In the genomic region with DNA sequence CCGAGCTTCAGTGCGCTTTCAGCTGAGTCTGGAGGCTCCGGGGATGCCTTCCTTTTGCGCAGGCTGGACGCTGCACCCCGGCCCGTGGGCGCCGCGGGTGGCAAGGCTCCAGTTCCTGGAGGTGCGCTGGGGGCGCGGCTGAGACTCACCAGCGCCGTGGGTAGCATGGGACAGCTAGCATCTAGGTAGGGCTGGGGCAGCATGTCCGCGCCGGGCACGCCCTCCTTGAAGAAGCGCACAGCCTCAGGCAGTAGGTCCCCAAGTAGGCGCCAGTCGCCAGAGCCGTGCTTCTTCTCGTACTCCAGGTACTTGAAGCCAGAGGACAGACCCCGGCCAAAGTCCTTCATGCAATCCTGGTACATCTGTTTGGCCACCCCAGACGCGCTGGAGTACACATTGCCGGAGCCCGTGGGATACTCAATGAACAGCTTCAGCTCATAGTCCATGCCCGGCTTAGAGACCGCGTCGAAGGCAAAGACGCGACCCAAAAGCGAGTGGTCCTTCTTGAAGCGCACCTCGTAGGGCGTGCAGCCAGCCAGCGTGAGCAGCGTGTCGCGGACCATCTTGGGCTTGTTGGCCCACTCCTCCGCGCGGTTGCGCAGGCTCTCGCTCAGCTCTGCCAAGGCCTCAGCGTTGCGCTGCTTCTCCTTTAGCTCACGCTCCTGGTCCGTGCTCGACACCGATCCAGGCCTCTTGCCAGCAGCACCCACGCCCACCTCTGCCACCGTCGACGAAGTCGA, we compare ENCODE assay signal across 8 mouse cellular contexts. TPM values are rescaled to one million over a fixed set of nuclear protein-coding genes. Genes with fewer than 3 reads are reported as not detected.
DNase-seq lines count a peak whose midpoint lies in the region; ATAC-seq and TF ChIP-seq lines count a peak whose summit lies in the region.

No protein-coding gene starts in this region.

- H3K9ac ChIP-seq in embryonic facial prominence, embryonic 13.5 days: peak overlapping the region; percentile 99
- peak overlapping the region; percentile 96 for H3K9ac ChIP-seq in heart, embryonic 14.5 days (ENCODE audit: low read length)
- H3K9ac ChIP-seq in kidney, postnatal 0 days (ENCODE audit: low read depth, low read length): peak overlapping the region; percentile 97
- H3K9ac ChIP-seq in lung, embryonic 14.5 days: peak overlapping the region; percentile 97

- WGBS in embryonic facial prominence, embryonic 13.5 days: under 1% methylated on average over 59 of the region's 59 CpGs
- WGBS in heart, embryonic 14.5 days: under 1% methylated on average over 59 of the region's 59 CpGs
- under 1% methylated on average over 59 of the region's 59 CpGs for WGBS in kidney, postnatal 0 days
- under 1% methylated on average over 59 of the region's 59 CpGs for WGBS in lung, embryonic 14.5 days

- no peaks in the 10 kb centered on the region for H3K27me3 ChIP-seq in E14TG2a.4 (ENCODE audit: insufficient read depth, low read length)
- H3K27me3 ChIP-seq in embryonic facial prominence, embryonic 13.5 days: no peaks in the 10 kb centered on the region
- no peaks in the 10 kb centered on the region for H3K27me3 ChIP-seq in heart, embryonic 14.5 days (ENCODE audit: control insufficient read depth, insufficient read depth, low read length)
- H3K27me3 ChIP-seq in kidney, postnatal 0 days (ENCODE audit: insufficient read depth, low read length): no peaks in the 10 kb centered on the region
- 0 out of 2 replicates have a peak, but pooled peaks cover 3% of the 10 kb centered on the region for H3K27me3 ChIP-seq in lung, embryonic 14.5 days (ENCODE audit: insufficient read depth, low read length)

- TF ChIP-seq CTCF in E14TG2a.4 (conservative IDR thresholded peaks at IDR 0.05; ENCODE audit: low read length): no peak
- no peak for TF ChIP-seq CTCF in kidney, postnatal 0 days (IDR thresholded peaks at IDR 0.05; ENCODE audit: low read depth)
- no peak for TF ChIP-seq CTCF in lung, embryonic 14.5 days (IDR thresholded peaks at IDR 0.05; ENCODE audit: low read depth)

- H3K9me3 ChIP-seq in E14TG2a.4 (ENCODE audit: low read length): peaks cover 13% of the 10 kb centered on the region
- no peaks in the 10 kb centered on the region for H3K9me3 ChIP-seq in embryonic facial prominence, embryonic 13.5 days
- H3K9me3 ChIP-seq in heart, embryonic 14.5 days (ENCODE audit: control insufficient read depth, low read length): no peaks in the 10 kb centered on the region
- H3K9me3 ChIP-seq in kidney, postnatal 0 days (replicated peaks; ENCODE audit: low read length): no peaks in the 10 kb centered on the region
- no peaks in the 10 kb centered on the region for H3K9me3 ChIP-seq in lung, embryonic 14.5 days (ENCODE audit: low read depth, low read length)

- no peak for ATAC-seq in embryonic facial prominence, embryonic 13.5 days (ENCODE audit: insufficient number of reproducible peaks, insufficient read depth, low FRiP score, low TSS enrichment, low read depth)
- ATAC-seq in heart, embryonic 14.5 days (ENCODE audit: insufficient number of reproducible peaks, insufficient read depth, low FRiP score, low read depth): no peak
- peak; percentile 3; the same call in 1 of the 2 replicates for ATAC-seq in kidney, postnatal 0 days (replicated peaks; ENCODE audit: low FRiP score, low read depth)
- no peak for ATAC-seq in lung, embryonic 14.5 days (ENCODE audit: insufficient read depth)

- H3K27ac ChIP-seq in embryonic facial prominence, embryonic 13.5 days: peak overlapping the region; percentile 100
- H3K27ac ChIP-seq in heart, embryonic 14.5 days (replicated peaks in 1 of 2; ENCODE audit: control insufficient read depth in 1 of 2, insufficient read depth in 1 of 2, low read depth in 2 of 2, low read length in 2 of 2): peak overlapping the region; percentile 100
- H3K27ac ChIP-seq in kidney, postnatal 0 days: peak overlapping the region; percentile 100
- H3K27ac ChIP-seq in lung, embryonic 14.5 days (ENCODE audit: low read depth): peak overlapping the region; percentile 100

- peak overlapping the region; percentile 97 for H3K4me2 ChIP-seq in embryonic facial prominence, embryonic 13.5 days
- H3K4me2 ChIP-seq in heart, embryonic 14.5 days (ENCODE audit: low read length): peak overlapping the region; percentile 93
- peak overlapping the region; percentile 93 for H3K4me2 ChIP-seq in kidney, postnatal 0 days (ENCODE audit: low read length)
- peak overlapping the region; percentile 72 for H3K4me2 ChIP-seq in lung, embryonic 14.5 days

- peak; percentile 71 for DNase-seq in adrenal gland, adult 8-10 months
- DNase-seq in kidney, postnatal 0 days (ENCODE audit: low spot score): no peak
- DNase-seq in lung, embryonic 14.5 days: peak; percentile 76
- peak; percentile 64 for DNase-seq in retina, embryonic 14.5 days (ENCODE audit: low spot score)
- no peak for DNase-seq in natural killer cell, adult 2 months (ENCODE audit: low spot score in 2 of 2)

- peaks cover 70% of the 10 kb centered on the region for H3K4me1 ChIP-seq in E14TG2a.4 (replicated peaks; ENCODE audit: low read depth, low read length)
- H3K4me1 ChIP-seq in embryonic facial prominence, embryonic 13.5 days: peaks cover 54% of the 10 kb centered on the region
- peaks cover 15 to 50% of the 10 kb centered on the region in 2 experiments for H3K4me1 ChIP-seq in heart, embryonic 14.5 days (ENCODE audit: control insufficient read depth in 2 of 2, insufficient read depth in 2 of 2, low read length in 2 of 2)
- H3K4me1 ChIP-seq in kidney, postnatal 0 days (replicated peaks; ENCODE audit: insufficient read depth, low read length): peaks cover 35% of the 10 kb centered on the region
- H3K4me1 ChIP-seq in lung, embryonic 14.5 days (ENCODE audit: insufficient read depth): peaks cover 21% of the 10 kb centered on the region

- peak overlapping the region; percentile 93 for H3K4me3 ChIP-seq in E14TG2a.4 (replicated peaks; ENCODE audit: low read length)
- H3K4me3 ChIP-seq in embryonic facial prominence, embryonic 13.5 days: peak overlapping the region; percentile 91
- peak overlapping the region; percentile 85 to 88 for H3K4me3 ChIP-seq in heart, embryonic 14.5 days (ENCODE audit: control insufficient read depth in 1 of 2, insufficient read depth in 1 of 2, low read depth in 1 of 2, low read length in 2 of 2)
- peak overlapping the region; percentile 90 for H3K4me3 ChIP-seq in kidney, postnatal 0 days (replicated peaks; ENCODE audit: low read depth, low read length)
- peak overlapping the region; percentile 94 for H3K4me3 ChIP-seq in lung, embryonic 14.5 days (ENCODE audit: low read depth, low read length)

- peaks cover 33% of the 10 kb centered on the region for H3K36me3 ChIP-seq in E14TG2a.4 (ENCODE audit: insufficient read depth, low read length)
- peaks cover 18% of the 10 kb centered on the region for H3K36me3 ChIP-seq in embryonic facial prominence, embryonic 13.5 days
- H3K36me3 ChIP-seq in heart, embryonic 14.5 days (ENCODE audit: control insufficient read depth, insufficient read depth, low read length): peaks cover 24% of the 10 kb centered on the region
- H3K36me3 ChIP-seq in kidney, postnatal 0 days (ENCODE audit: insufficient read depth, low read length): no peaks in the 10 kb centered on the region
- H3K36me3 ChIP-seq in lung, embryonic 14.5 days (ENCODE audit: insufficient read depth): peaks cover 11% of the 10 kb centered on the region; the same call in 1 of the 2 replicates

RNA-seq across cellular contexts. Expression of a gene that starts 2.1 kb away (rescaled TPM):
- total RNA-seq in adrenal gland, adult 8-10 months (2022): 10 to 100 TPM; 69.8 to 92.2 (median 82.8) TPM
- 36.5 and 37.7 TPM in 2 replicates for polyA plus RNA-seq in embryonic facial prominence, embryonic 13.5 days (2015; fragmentation: Nextera tagmentation; extraction: Ambion mirVana)
- 32.8 and 36.1 TPM in 2 replicates for polyA plus RNA-seq in heart, embryonic 14.5 days (2014; fragmentation: Nextera tagmentation; extraction: Ambion mirVana)
- 52.1 and 57.9 TPM in 2 replicates for polyA plus RNA-seq in kidney, postnatal 0 days (2015; fragmentation: Nextera tagmentation; extraction: Ambion mirVana)
- 44.6 and 44.8 TPM in 2 replicates for polyA plus RNA-seq in lung, embryonic 14.5 days (2014; fragmentation: Nextera tagmentation; extraction: Ambion mirVana)

Comparison
In these comparisons a context has a peak if more than half of its experiments do, and no peak if none do; other contexts are left out.
1. DNase-seq: peak in adrenal gland, adult 8-10 months (single experiment), lung, embryonic 14.5 days (single experiment) and retina, embryonic 14.5 days (single experiment); none in kidney, postnatal 0 days (single experiment) and natural killer cell, adult 2 months (0 of 2).
2. Peak in every context shown above with its lines, with median percentiles within 50 percentile points of each other: H3K4me3 ChIP-seq, H3K27ac ChIP-seq, H3K4me2 ChIP-seq and H3K9ac ChIP-seq.